Mouse (Mus musculus) lung, embryonic 16.5 days (tissue): ENCODE measurements around the gene Trappc3. TPM values are rescaled to one million over a fixed set of nuclear protein-coding genes. Genes with fewer than 3 reads are reported as not detected.

ENCODE experiments used
- ATAC-seq: fragments of 200-750 bp; cut with Nextera tagmentation; 2 replicates; pipeline ENCODE4 v1.8.0; 2017; ENCODE audit warnings: low read depth, mild to moderate bottlenecking, moderate library complexity
- H3K27ac ChIP-seq: fragments of 300-500 bp; sonication (generic); 2 replicates; pipeline ENCODE4 v1.5.1; 2014; ENCODE audit warnings: mild to moderate bottlenecking, control low read depth, low read length
- H3K27me3 ChIP-seq: fragments of 300-500 bp; sonication (generic); 2 replicates; pipeline ENCODE4 v1.6.1; 2014; ENCODE audit warnings: low read depth, low read length, mixed read lengths; ENCODE audit not compliant: control insufficient read depth, insufficient read depth
- H3K36me3 ChIP-seq: fragments of 300-500 bp; sonication (generic); 2 replicates; pipeline ENCODE4 v1.6.1; 2014; ENCODE audit warnings: low read length; ENCODE audit not compliant: control insufficient read depth, insufficient read depth
- H3K4me1 ChIP-seq: fragments of 300-500 bp; sonication (generic); replicated peaks from 2 replicates; pipeline ENCODE4 v1.6.1; 2014; ENCODE audit warnings: low read length, mixed read lengths; ENCODE audit not compliant: control insufficient read depth, insufficient read depth
- H3K4me2 ChIP-seq: fragments of 300-500 bp; sonication (generic); 2 replicates; pipeline ENCODE4 v1.6.1; 2014; ENCODE audit warnings: low read depth, low read length, control low read depth
- H3K4me3 ChIP-seq: fragments of 300-500 bp; sonication (generic); 2 replicates; pipeline ENCODE4 v1.5.1; 2014; ENCODE audit warnings: mild to moderate bottlenecking, low read length, control low read depth
- H3K9ac ChIP-seq: fragments of 300-500 bp; sonication (generic); 2 replicates; pipeline ENCODE4 v1.6.1; 2014; ENCODE audit warnings: low read length, control low read depth
- H3K9me3 ChIP-seq: fragments of 300-500 bp; sonication (generic); 2 replicates; pipeline ENCODE4 v1.6.1; 2016; ENCODE audit warnings: low read length; ENCODE audit not compliant: control insufficient read depth
- WGBS: fragments of 180-500 bp; shearing (Covaris S2); extraction: QIAGEN DNeasy Blood & Tissue Kit; methylation state at CpG from one replicate; pipeline ENCODE4 v1.1.7; 2014; 5-methylcytosine and 5-hydroxymethylcytosine counted together
- polyA plus RNA-seq: library from polyadenylated mRNA; unstranded; fragments of >200 nt; fragmentation: Nextera tagmentation; extraction: Ambion mirVana; gene quantifications from 2 replicates; pipeline ENCODE4 v1.2.1, GENCODE M21; 2015

The Trappc3 gene
- polyA plus RNA-seq, 1 experiment from 2014 or later = 101 TPM

- Histone ChIP-seq H3K4me2 (peak within 1 kb of the TSS; percentile 70), H3K9ac (peak within 1 kb of the TSS; percentile 63), H3K4me3 (peak within 1 kb of the TSS; percentile 49), H3K4me1 (peaks cover 11% of the 10 kb centered on the region; the same call in 1 of the 2 replicates), H3K36me3 (no peaks in the 10 kb centered on the region), H3K27ac (no peak within 1 kb of the TSS), H3K9me3 (peaks cover 2% of the 10 kb centered on the region; the same call in 1 of the 2 replicates), H3K27me3 (peaks cover 26% of the 10 kb centered on the region)
- WGBS = 1% methylated on average over 36 of the region's 42 CpGs
- ATAC-seq = peak; percentile 69
These were observed 24.4 kb downstream of the Trappc3 start, which contains the start of gene Col8a2 for GRCm38 (mm10) chr4:126286492-126286891. Col8a2 (plus strand) TSS chr4:126286793.

GRCm38 (mm10) chr4:126287302-126287995 is 25.3 kb downstream of the Trappc3 start:
- no peak overlapping the region for H3K27ac ChIP-seq
- H3K9me3 ChIP-seq = peaks cover 2% of the 10 kb centered on the region; the same call in 1 of the 2 replicates
- H3K9ac ChIP-seq = no peak overlapping the region
- H3K4me2 ChIP-seq = peak overlapping the region; percentile 70
- peak; percentile 67 for ATAC-seq
- H3K4me3 ChIP-seq = no peak overlapping the region; the same call in 1 of the 2 replicates
- 25% methylated on average over 11 of the region's 11 CpGs for WGBS
- no peaks in the 10 kb centered on the region for H3K36me3 ChIP-seq
- peaks cover 11% of the 10 kb centered on the region; the same call in 1 of the 2 replicates for H3K4me1 ChIP-seq
- H3K27me3 ChIP-seq = peaks cover 26% of the 10 kb centered on the region

GRCm38 (mm10) chr4:126288085-126288666 is 26.1 kb downstream of the Trappc3 start:
- H3K4me1 ChIP-seq = peaks cover 11% of the 10 kb centered on the region; the same call in 1 of the 2 replicates
- H3K9ac ChIP-seq = peak overlapping the region; percentile 1; the same call in 1 of the 2 replicates
- H3K36me3 ChIP-seq = no peaks in the 10 kb centered on the region
- H3K27ac ChIP-seq = no peak overlapping the region; the same call in 1 of the 2 replicates
- H3K4me2 ChIP-seq = peak overlapping the region; percentile 38
- peaks cover 2% of the 10 kb centered on the region; the same call in 1 of the 2 replicates for H3K9me3 ChIP-seq
- WGBS = 38% methylated on average over 17 of the region's 17 CpGs
- H3K27me3 ChIP-seq = peaks cover 26% of the 10 kb centered on the region
- peak; percentile 15; the same call in 1 of the 2 replicates for ATAC-seq
- H3K4me3 ChIP-seq = peak overlapping the region; percentile 11

GRCm38 (mm10) chr4:126290314-126290713 is 28.2 kb downstream of the Trappc3 start:
- H3K4me3 ChIP-seq = no peak overlapping the region
- peaks cover 11% of the 10 kb centered on the region; the same call in 1 of the 2 replicates for H3K4me1 ChIP-seq
- ATAC-seq = no peak
- H3K4me2 ChIP-seq = no peak overlapping the region
- H3K27me3 ChIP-seq = peaks cover 26% of the 10 kb centered on the region
- WGBS = 83% methylated on average over 8 of the region's 8 CpGs
- no peak overlapping the region for H3K27ac ChIP-seq
- H3K9me3 ChIP-seq = peaks cover 2% of the 10 kb centered on the region; the same call in 1 of the 2 replicates
- no peaks in the 10 kb centered on the region for H3K36me3 ChIP-seq
- no peak overlapping the region for H3K9ac ChIP-seq

GRCm38 (mm10) chr4:126291196-126291595 is 29.1 kb downstream of the Trappc3 start:
- H3K27me3 ChIP-seq = peaks cover 21% of the 10 kb centered on the region
- no peaks in the 10 kb centered on the region for H3K36me3 ChIP-seq
- H3K4me2 ChIP-seq = no peak overlapping the region
- H3K4me3 ChIP-seq = no peak overlapping the region
- H3K9ac ChIP-seq = peak overlapping the region; percentile 25; the same call in 1 of the 2 replicates
- 13% methylated on average over 13 of the region's 13 CpGs for WGBS
- no peak overlapping the region for H3K27ac ChIP-seq
- ATAC-seq = no peak
- no peaks in the 10 kb centered on the region for H3K9me3 ChIP-seq
- peaks cover 11% of the 10 kb centered on the region; the same call in 1 of the 2 replicates for H3K4me1 ChIP-seq

- no peak overlapping the region for H3K9ac ChIP-seq
- no peak overlapping the region for H3K27ac ChIP-seq
- no peaks in the 10 kb centered on the region for H3K9me3 ChIP-seq
- H3K4me2 ChIP-seq = no peak overlapping the region
- peaks cover 10% of the 10 kb centered on the region for H3K27me3 ChIP-seq
- 55% methylated on average over 6 of the region's 6 CpGs for WGBS
- H3K36me3 ChIP-seq = no peaks in the 10 kb centered on the region
- ATAC-seq = no peak
- no peak overlapping the region for H3K4me3 ChIP-seq
- H3K4me1 ChIP-seq = peaks cover 12% of the 10 kb centered on the region; the same call in 1 of the 2 replicates
These were observed 33.0 kb downstream of the Trappc3 start for GRCm38 (mm10) chr4:126295152-126295551.

GRCm38 (mm10) chr4:126295937-126296336 is 33.8 kb downstream of the Trappc3 start:
- WGBS = 41% methylated on average over 4 of the region's 4 CpGs
- H3K27me3 ChIP-seq = peaks cover 18% of the 10 kb centered on the region
- H3K27ac ChIP-seq = no peak overlapping the region
- H3K9ac ChIP-seq = no peak overlapping the region
- H3K4me3 ChIP-seq = no peak overlapping the region
- H3K9me3 ChIP-seq = no peaks in the 10 kb centered on the region
- H3K4me1 ChIP-seq = peaks cover 15% of the 10 kb centered on the region
- H3K4me2 ChIP-seq = 0 out of 2 replicates have a peak overlapping the region, but pooled peaks have one; percentile 68
- ATAC-seq = no peak
- no peaks in the 10 kb centered on the region for H3K36me3 ChIP-seq

GRCm38 (mm10) chr4:126296617-126297101 is 34.5 kb downstream of the Trappc3 start:
- WGBS = 2% methylated on average over 34 of the region's 34 CpGs
- Histone ChIP-seq H3K9me3 (no peaks in the 10 kb centered on the region), H3K4me2 (peak overlapping the region; percentile 68), H3K4me3 (peak overlapping the region; percentile 43), H3K36me3 (no peaks in the 10 kb centered on the region), H3K27ac (peak overlapping the region; percentile 37; the same call in 1 of the 2 replicates), H3K9ac (peak overlapping the region; percentile 46), H3K27me3 (peaks cover 25% of the 10 kb centered on the region), H3K4me1 (peaks cover 20% of the 10 kb centered on the region)
- peak; percentile 71 for ATAC-seq
